Mouse (Mus musculus) small intestine, adult 2 months (tissue): ENCODE results near the gene Dalrd3.

ENCODE experiments used
- CTCF ChIP-seq: fragments of 200-500 bp; IDR thresholded peaks from 2 replicates; pipeline ENCODE4 v1.5.1; 2012; ENCODE audit warnings: low read depth, mild to moderate bottlenecking, control low read depth, inconsistent platforms, low read length, moderate library complexity, mixed read lengths; ENCODE audit not compliant: insufficient replicate concordance, insufficient read length; ENCODE audit errors: extremely low read depth
- POLR2A ChIP-seq: fragments of 200-500 bp; IDR thresholded peaks from 2 replicates; pipeline ENCODE4 v1.6.1; 2012; ENCODE audit warnings: low read depth, mild to moderate bottlenecking, control low read depth, inconsistent platforms, low read length, moderate library complexity

DNA sequence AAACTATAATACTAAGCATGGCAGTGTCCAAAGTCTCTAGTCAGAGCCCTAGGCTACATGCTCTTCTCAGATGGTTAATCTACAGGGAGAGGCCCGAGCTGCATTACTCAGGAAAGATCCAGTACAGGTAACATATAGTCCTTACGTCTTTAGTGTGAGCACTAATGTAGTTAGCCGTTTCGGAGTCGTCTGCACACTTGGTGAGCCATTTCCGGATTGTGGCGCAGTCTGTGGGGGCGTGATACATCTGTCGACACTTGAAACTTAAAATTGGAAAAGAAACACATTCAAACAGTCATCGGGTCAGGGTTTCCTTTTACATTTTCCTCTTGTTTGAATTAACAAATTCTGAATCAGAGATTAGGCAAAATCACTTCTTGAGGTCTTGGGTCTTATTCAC lies 41.8 kb downstream of the Dalrd3 start:
- TF ChIP-seq POLR2A: no peak
- TF ChIP-seq CTCF: no peak
